ENCODE assay signal across 21 mouse cellular contexts in the genomic region with DNA sequence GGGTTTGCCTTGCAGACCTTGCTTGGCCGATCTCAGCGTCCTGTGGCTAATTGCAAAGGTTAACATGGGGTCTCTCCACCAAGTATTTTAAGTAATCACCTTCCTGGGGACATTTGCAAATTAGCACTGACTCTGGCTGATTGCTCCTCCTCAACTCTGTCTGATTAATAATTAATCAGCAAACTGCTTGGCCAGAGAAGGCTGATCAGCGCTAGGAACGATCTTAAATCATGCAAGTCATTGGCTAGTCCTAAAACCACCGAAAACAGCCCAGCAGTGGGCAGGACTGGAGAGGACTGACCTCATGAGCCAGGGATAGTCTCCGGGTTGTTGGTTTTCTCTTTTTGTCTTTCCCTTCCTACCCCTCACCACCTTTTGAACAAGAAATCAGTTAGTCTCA. TPM values are rescaled to one million over a fixed set of nuclear protein-coding genes. Genes with fewer than 3 reads are reported as not detected.
"Had no signal": no experiment of that assay in that cellular context is flagged by ENCODE, and none has a peak within 500 bp of the region (broad histone marks: within the 10 kb centered on the region; RNA-seq: fewer than 3 reads in every experiment).

No protein-coding gene starts in this region.

- H3K27ac ChIP-seq: layer of hippocampus, adult 2 months; limb, embryonic 10.5 days; liver, embryonic 12.5 days; lung, embryonic 15.5 days; macrophage; midbrain, embryonic 12.5 days; stomach, embryonic 15.5 days had no signal

- H3K27me3 ChIP-seq: lung, embryonic 15.5 days; megakaryocyte, embryonic 14.5 days; stomach, embryonic 15.5 days had no signal

- H3K4me2 ChIP-seq: liver, embryonic 12.5 days; lung, embryonic 15.5 days; midbrain, embryonic 12.5 days; stomach, embryonic 15.5 days had no signal

- H3K4me3 ChIP-seq: layer of hippocampus, adult 2 months; limb, embryonic 10.5 days; liver, embryonic 12.5 days; lung, embryonic 15.5 days; megakaryocyte, embryonic 14.5 days; midbrain, embryonic 12.5 days; stomach, embryonic 15.5 days had no signal

- DNase-seq: lung, postnatal 14 days; right cerebral cortex, postnatal 14 days; thymus, adult 2 months; thymus, postnatal 25 days had no signal

- H3K9ac ChIP-seq: liver, embryonic 12.5 days; lung, embryonic 15.5 days; midbrain, embryonic 12.5 days; stomach, embryonic 15.5 days had no signal

- ATAC-seq: intestine, embryonic 16.5 days; liver, embryonic 12.5 days had no signal

- H3K36me3 ChIP-seq: limb, embryonic 10.5 days; liver, embryonic 12.5 days; lung, embryonic 15.5 days; midbrain, embryonic 12.5 days; stomach, embryonic 15.5 days had no signal

- H3K4me1 ChIP-seq: liver, embryonic 12.5 days; megakaryocyte, embryonic 14.5 days; stomach, embryonic 15.5 days had no signal

- H3K9me3 ChIP-seq: limb, embryonic 10.5 days; liver, embryonic 12.5 days; lung, embryonic 15.5 days; midbrain, embryonic 12.5 days; stomach, embryonic 15.5 days had no signal

RNA-seq across cellular contexts. Expression of gene Hmgb4, which starts 36.3 kb away (rescaled TPM):
- total RNA-seq: layer of hippocampus, adult 2 months; layer of hippocampus, postnatal 10 days; left cerebral cortex, adult 18-20 months; midbrain, postnatal 0 days had no signal
- polyA plus RNA-seq: intestine, embryonic 16.5 days; limb, embryonic 10.5 days; limb, embryonic 14.5 days; liver, embryonic 12.5 days; liver, embryonic 16.5 days; lung, embryonic 15.5 days; macrophage; midbrain, embryonic 12.5 days; midbrain, postnatal 0 days; neural tube, embryonic 14.5 days; spleen, adult 2 months; stomach, embryonic 15.5 days; thymus, adult 2 months; urinary bladder, adult 2 months had no signal
